Mouse (Mus musculus): Measurements from ENCODE around the gene Arid4a. TPM values are rescaled to one million over a fixed set of nuclear protein-coding genes. Genes with fewer than 3 reads are reported as not detected.

Arid4a gene
- total and polyA plus RNA-seq, 3 experiments, result 6.7 to 13.0 TPM; not detected in 1

GRCm38 (mm10) chr12:71059741-71060140 is 44.0 kb downstream of the Arid4a start:
- Histone ChIP-seq H3K9me3 (replicated peaks; ENCODE audit: insufficient read depth, low read length) (no peaks in the 10 kb centered on the region), H3K27me3 (ENCODE audit: control insufficient read depth in 1 of 2, insufficient read depth in 2 of 2, low read length in 2 of 2) (no peaks in the 10 kb centered on the region), H3K27ac (ENCODE audit: control insufficient read depth, low read depth, low read length) (no peak overlapping the region), H3K4me3 (ENCODE audit: control insufficient read depth in 1 of 2, insufficient read depth in 1 of 2, low read depth in 2 of 2, low read length in 2 of 2) (no peak overlapping the region), H3K9ac (ENCODE audit: control insufficient read depth, low read depth, low read length, poor library complexity, severe bottlenecking) (no peak overlapping the region), H3K79me2 (ENCODE audit: control insufficient read depth, insufficient read depth, low read length, poor library complexity) (no peaks in the 10 kb centered on the region), H3K36me3 (ENCODE audit: control insufficient read depth in 1 of 2, insufficient read depth in 2 of 2, low read length in 2 of 2) (peaks cover 0 to 2% of the 10 kb centered on the region in 2 experiments; a peak in 2 of 4 replicates), H3K4me1 (ENCODE audit: control insufficient read depth in 1 of 2, insufficient read depth in 2 of 2, low read length in 2 of 2) (no peaks in the 10 kb centered on the region)
- no peak for DNase-seq (ENCODE audit: low read depth, low spot score)
- TF ChIP-seq UBTF (IDR thresholded peaks at IDR 0.05; ENCODE audit: borderline replicate concordance, insufficient read depth, low read depth, low read length) (no peak), NRF1 (IDR thresholded peaks at IDR 0.05; ENCODE audit: insufficient read depth, low read depth, low read length, poor library complexity, severe bottlenecking) (no peak), POLR2A (IDR thresholded peaks at IDR 0.05; ENCODE audit: control insufficient read depth in 1 of 2, insufficient read depth in 1 of 2, low read depth in 1 of 2, low read length in 2 of 2, poor library complexity in 1 of 2) (no peak), USF1 (IDR thresholded peaks at IDR 0.05; ENCODE audit: low read depth, low read length) (no peak), ZMIZ1 (IDR thresholded peaks at IDR 0.05; ENCODE audit: low read depth, low read length) (no peak), MYC (IDR thresholded peaks at IDR 0.05; ENCODE audit: low read depth, low read length) (no peak), POLR2AphosphoS2 (IDR thresholded peaks at IDR 0.05; ENCODE audit: low read length) (no peak), MXI1 (IDR thresholded peaks at IDR 0.05; ENCODE audit: low read depth, low read length) (no peak), SIN3A (IDR thresholded peaks at IDR 0.05; ENCODE audit: low read length) (no peak), E2F4 (IDR thresholded peaks at IDR 0.05; ENCODE audit: borderline replicate concordance, low read depth, low read length) (no peak), ZC3H11A (IDR thresholded peaks at IDR 0.05; ENCODE audit: low read depth, low read length) (no peak), TBP (IDR thresholded peaks at IDR 0.05; ENCODE audit: low read depth, low read length) (no peak), CTCF (IDR thresholded peaks at IDR 0.05 in 2 of 3, conservative IDR thresholded peaks at IDR 0.05 in 1 of 3; ENCODE audit: control insufficient read depth in 1 of 3, insufficient read depth in 1 of 3, low read depth in 2 of 3, low read length in 3 of 3, poor library complexity in 1 of 3, severe bottlenecking in 1 of 3) (no peak), MYB (IDR thresholded peaks at IDR 0.05; ENCODE audit: low read depth, low read length) (no peak), CHD1 (IDR thresholded peaks at IDR 0.05; ENCODE audit: low read depth, low read length) (no peak), TAL1 (IDR thresholded peaks at IDR 0.05; ENCODE audit: low read length) (no peak)

DNA sequence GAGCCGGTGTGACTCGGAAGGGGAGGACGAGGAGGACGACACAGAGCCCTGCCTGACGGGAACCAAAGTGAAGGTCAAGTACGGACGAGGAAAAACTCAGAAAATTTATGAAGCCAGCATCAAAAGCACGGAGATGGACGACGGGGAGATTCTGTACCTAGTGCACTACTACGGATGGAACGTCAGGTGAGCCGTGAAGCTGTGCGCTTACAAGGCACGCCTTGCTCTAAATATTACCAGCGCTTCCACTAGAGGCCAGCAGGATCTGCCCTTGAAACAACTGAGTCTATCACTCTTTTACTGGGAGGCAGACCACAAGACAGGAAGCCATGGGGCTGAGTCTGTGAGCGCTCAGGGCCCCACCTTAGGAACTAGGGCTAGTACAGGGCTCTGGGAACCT is 54.1 kb downstream of the Arid4a start:
- no peak overlapping the region for H3K4me3 ChIP-seq (ENCODE audit: control insufficient read depth in 1 of 2, insufficient read depth in 1 of 2, low read depth in 2 of 2, low read length in 2 of 2)
- H3K79me2 ChIP-seq (ENCODE audit: control insufficient read depth, insufficient read depth, low read length, poor library complexity), result no peaks in the 10 kb centered on the region
- H3K9me3 ChIP-seq (replicated peaks; ENCODE audit: insufficient read depth, low read length), result no peaks in the 10 kb centered on the region
- H3K27ac ChIP-seq (ENCODE audit: control insufficient read depth, low read depth, low read length), result no peak overlapping the region
- TF ChIP-seq MAX (IDR thresholded peaks at IDR 0.05; ENCODE audit: low read length) (no peak), NELFE (IDR thresholded peaks at IDR 0.05; ENCODE audit: low read depth, low read length) (no peak), RAD21 (IDR thresholded peaks at IDR 0.05; ENCODE audit: low read depth, low read length) (no peak), TCF12 (IDR thresholded peaks at IDR 0.05; ENCODE audit: low read depth, low read length) (no peak), MYB (IDR thresholded peaks at IDR 0.05; ENCODE audit: low read depth, low read length) (no peak), MYC (IDR thresholded peaks at IDR 0.05; ENCODE audit: low read depth, low read length) (no peak), USF1 (IDR thresholded peaks at IDR 0.05; ENCODE audit: low read depth, low read length) (no peak), MEF2A (IDR thresholded peaks at IDR 0.05; ENCODE audit: extremely low read depth, insufficient replicate concordance, low read depth, low read length, poor library complexity, severe bottlenecking) (no peak), ETS1 (IDR thresholded peaks at IDR 0.05; ENCODE audit: low read depth, low read length) (no peak), BHLHE40 (IDR thresholded peaks at IDR 0.05; ENCODE audit: borderline replicate concordance, low read depth, low read length) (no peak), ZMIZ1 (IDR thresholded peaks at IDR 0.05; ENCODE audit: low read depth, low read length) (no peak)
- peaks cover 0 to 14% of the 10 kb centered on the region in 2 experiments; a peak in 2 of 4 replicates for H3K36me3 ChIP-seq (ENCODE audit: control insufficient read depth in 1 of 2, insufficient read depth in 2 of 2, low read length in 2 of 2)
- DNase-seq (ENCODE audit: low read depth, low spot score), result no peak
- H3K27me3 ChIP-seq (ENCODE audit: control insufficient read depth in 1 of 2, insufficient read depth in 2 of 2, low read length in 2 of 2), result no peaks in the 10 kb centered on the region
- H3K9ac ChIP-seq (ENCODE audit: control insufficient read depth, low read depth, low read length, poor library complexity, severe bottlenecking), result no peak overlapping the region
- no peaks in the 10 kb centered on the region for H3K4me1 ChIP-seq (ENCODE audit: control insufficient read depth in 1 of 2, insufficient read depth in 2 of 2, low read length in 2 of 2)
